Mouse (Mus musculus) forebrain, postnatal 0 days (tissue): ENCODE measurements at regions not wholly inside any gene's neighbourhood (a gene's known extent, or its start where the extent isn't known, plus 50 kb on each side); places are given as distances from the start of the nearest gene placed in this dataset.

ENCODE experiments used
- ATAC-seq: fragments of 200-750 bp; cut with Nextera tagmentation; 2 replicates; pipeline ENCODE4 v1.8.0; 2017; ENCODE audit warnings: mild to moderate bottlenecking, moderate library complexity
- DNase-seq: peaks from one replicate; pipeline ENCODE4 v3.0.0-alpha.2; 2015
- H3K27ac ChIP-seq: fragments of 300-500 bp; sonication (generic); 2 replicates; pipeline ENCODE4 v1.5.1; 2014; ENCODE audit warnings: low read depth, mild to moderate bottlenecking, antibody characterized with exemption, low read length, moderate library complexity, mixed read lengths
- H3K27me3 ChIP-seq: fragments of 300-500 bp; sonication (generic); 2 replicates; pipeline ENCODE4 v1.6.1; 2014; ENCODE audit warnings: mild to moderate bottlenecking, low read length, mixed read lengths; ENCODE audit not compliant: insufficient read depth
- H3K36me3 ChIP-seq: fragments of 300-500 bp; sonication (generic); 2 replicates; pipeline ENCODE4 v1.6.1; 2014; ENCODE audit warnings: mild to moderate bottlenecking, moderate library complexity; ENCODE audit not compliant: insufficient read depth
- H3K4me1 ChIP-seq: fragments of 300-500 bp; sonication (generic); 2 replicates; pipeline ENCODE4 v1.6.1; 2014; ENCODE audit warnings: antibody characterized with exemption; ENCODE audit not compliant: insufficient read depth
- H3K4me2 ChIP-seq: fragments of 300-500 bp; sonication (generic); 2 replicates; pipeline ENCODE4 v1.6.1; 2014; ENCODE audit warnings: low read depth, mild to moderate bottlenecking, moderate library complexity
- H3K4me3 ChIP-seq: fragments of 300-500 bp; sonication (generic); 2 replicates; pipeline ENCODE4 v1.5.1; 2014; ENCODE audit warnings: low read depth, low read length, mixed read lengths
- H3K9ac ChIP-seq: fragments of 300-500 bp; sonication (generic); 2 replicates; pipeline ENCODE4 v1.6.1; 2014; ENCODE audit warnings: mild to moderate bottlenecking
- H3K9me3 ChIP-seq: fragments of 300-500 bp; sonication (generic); 2 replicates; pipeline ENCODE4 v1.6.1; 2016; ENCODE audit warnings: low read length
- CTCF ChIP-seq: sonication (generic); IDR thresholded peaks from 2 replicates; pipeline ENCODE4 v1.5.1; 2016; ENCODE audit warnings: antibody characterized with exemption, control low read depth, low read depth
- WGBS: fragments of 180-500 bp; shearing (Covaris S2); extraction: QIAGEN DNeasy Blood & Tissue Kit; methylation state at CpG from one replicate; pipeline ENCODE4 v1.1.7; 2014; 5-methylcytosine and 5-hydroxymethylcytosine counted together

GRCm38 (mm10) chr15:18685439-18685838 is 133.3 kb upstream of the Cdh10 start:
- no peaks in the 10 kb centered on the region for H3K27me3 ChIP-seq
- 69% methylated on average over 2 of the region's 2 CpGs for WGBS
- H3K4me3 ChIP-seq, result no peak overlapping the region
- no peak for ATAC-seq
- H3K4me2 ChIP-seq, result no peak overlapping the region
- no peak for TF ChIP-seq CTCF
- no peaks in the 10 kb centered on the region for H3K4me1 ChIP-seq
- no peaks in the 10 kb centered on the region for H3K9me3 ChIP-seq
- H3K9ac ChIP-seq, result no peak overlapping the region
- no peaks in the 10 kb centered on the region for H3K36me3 ChIP-seq
- peak; percentile 1 for DNase-seq
- no peak overlapping the region for H3K27ac ChIP-seq

- H3K4me1 ChIP-seq, result no peaks in the 10 kb centered on the region
- WGBS, result 54% methylated on average over 2 of the region's 2 CpGs
- H3K9me3 ChIP-seq, result no peaks in the 10 kb centered on the region
- H3K4me2 ChIP-seq, result no peak overlapping the region
- no peaks in the 10 kb centered on the region for H3K36me3 ChIP-seq
- H3K4me3 ChIP-seq, result no peak overlapping the region
- no peak overlapping the region for H3K27ac ChIP-seq
- H3K9ac ChIP-seq, result no peak overlapping the region
- ATAC-seq (no peak), DNase-seq (no peak)
- H3K27me3 ChIP-seq, result no peaks in the 10 kb centered on the region
- no peak for TF ChIP-seq CTCF
These were observed 122.0 kb upstream of the Cdh10 start for GRCm38 (mm10) chr15:18696680-18697284.

GRCm38 (mm10) chr15:18744266-18744665 is 74.5 kb upstream of the Cdh10 start:
- no peak overlapping the region for H3K27ac ChIP-seq
- H3K4me3 ChIP-seq, result no peak overlapping the region
- no peak overlapping the region for H3K9ac ChIP-seq
- 91% methylated on average over 1 of the region's 1 CpGs for WGBS
- H3K4me2 ChIP-seq, result no peak overlapping the region
- DNase-seq (no peak), ATAC-seq (no peak)
- H3K9me3 ChIP-seq, result no peaks in the 10 kb centered on the region
- no peaks in the 10 kb centered on the region for H3K27me3 ChIP-seq
- no peaks in the 10 kb centered on the region for H3K4me1 ChIP-seq
- TF ChIP-seq CTCF, result no peak
- H3K36me3 ChIP-seq, result no peaks in the 10 kb centered on the region

DNA sequence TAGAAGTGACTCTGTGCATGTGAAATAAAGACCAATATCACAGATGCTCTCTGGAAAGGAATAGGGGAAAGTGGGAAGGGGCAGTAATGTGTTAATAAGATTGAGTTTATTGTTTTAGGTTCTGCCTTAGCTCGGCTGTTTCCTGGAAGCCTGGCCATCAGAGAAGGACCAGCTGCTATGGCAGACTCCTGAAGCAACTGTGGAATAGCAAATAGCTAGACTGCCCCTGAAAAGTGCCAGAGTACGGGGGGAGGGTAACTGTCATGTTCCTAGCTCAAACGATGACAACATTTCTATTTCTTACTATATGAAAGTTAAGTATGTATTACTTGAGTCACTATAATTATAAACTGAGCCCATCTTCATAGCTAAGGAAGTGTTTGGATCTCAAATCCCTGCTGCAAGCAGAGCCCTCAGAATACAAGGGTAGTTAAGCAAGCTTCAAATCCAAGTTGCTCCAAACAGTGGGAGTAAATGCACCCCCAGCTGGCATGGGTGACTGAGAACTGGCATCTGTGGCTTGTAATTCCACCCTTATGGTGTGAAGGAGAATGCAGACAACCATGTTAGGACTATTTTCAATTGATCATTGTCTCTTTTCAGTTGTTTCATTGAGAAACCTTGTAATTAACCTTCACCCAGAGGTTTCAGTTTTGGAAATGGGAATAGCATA is 70.0 kb upstream of the Cdh10 start:
- peak; percentile 96 for ATAC-seq
- H3K27ac ChIP-seq, result no peak overlapping the region

More for the DNA sequence above, 70.0 kb upstream of the Cdh10 start:
- TF ChIP-seq CTCF, result no peak
- Histone ChIP-seq H3K4me2 (no peak overlapping the region), H3K4me3 (no peak overlapping the region), H3K27me3 (no peaks in the 10 kb centered on the region), H3K9me3 (no peaks in the 10 kb centered on the region), H3K36me3 (no peaks in the 10 kb centered on the region), H3K9ac (no peak overlapping the region), H3K4me1 (no peaks in the 10 kb centered on the region)
- DNase-seq, result peak; percentile 67
- 39% methylated on average over 3 of the region's 3 CpGs for WGBS
